Comparison of ENCODE assay signal across 8 mouse cellular contexts in genomic region chr1:156752020-156752724, GRCm38 (mm10). TPM values are rescaled to one million over a fixed set of nuclear protein-coding genes. Genes with fewer than 3 reads are reported as not detected.
DNase-seq lines count a peak whose midpoint lies in the region; ATAC-seq and TF ChIP-seq lines count a peak whose summit lies in the region.

No protein-coding gene starts in this region.

- H3K36me3 ChIP-seq in MEL (ENCODE audit: control insufficient read depth in 1 of 2, insufficient read depth in 2 of 2, low read length in 2 of 2): no peaks in the 10 kb centered on the region
- H3K36me3 ChIP-seq in forebrain, embryonic 15.5 days: no peaks in the 10 kb centered on the region
- H3K36me3 ChIP-seq in lung, postnatal 0 days (ENCODE audit: insufficient read depth, low read length): no peaks in the 10 kb centered on the region

- H3K4me1 ChIP-seq in MEL (ENCODE audit: control insufficient read depth in 1 of 2, insufficient read depth in 2 of 2, low read length in 2 of 2): peaks cover 0 to 6% of the 10 kb centered on the region in 2 experiments; a peak in 1 of 4 replicates
- peaks cover 26% of the 10 kb centered on the region for H3K4me1 ChIP-seq in forebrain, embryonic 15.5 days
- peaks cover 2% of the 10 kb centered on the region; the same call in 1 of the 2 replicates for H3K4me1 ChIP-seq in lung, postnatal 0 days (ENCODE audit: insufficient read depth, low read depth, low read length)

- peak; percentile 59 for TF ChIP-seq RAD21 in MEL (IDR thresholded peaks at IDR 0.05; ENCODE audit: low read depth, low read length)

- H3K9me3 ChIP-seq in MEL (replicated peaks; ENCODE audit: insufficient read depth, low read length): no peaks in the 10 kb centered on the region
- no peaks in the 10 kb centered on the region for H3K9me3 ChIP-seq in forebrain, embryonic 15.5 days
- H3K9me3 ChIP-seq in lung, postnatal 0 days (ENCODE audit: low read length): no peaks in the 10 kb centered on the region

- no peaks in the 10 kb centered on the region for H3K79me2 ChIP-seq in MEL (ENCODE audit: control insufficient read depth, insufficient read depth, low read length, poor library complexity)

- ATAC-seq in forebrain, embryonic 15.5 days (replicated peaks): peak; percentile 78
- peak; percentile 79 to 80 for ATAC-seq in hematopoietic stem cell, adult 5-6 weeks (replicated peaks in 1 of 2; ENCODE audit: insufficient read depth in 1 of 2, low FRiP score in 2 of 2, low TSS enrichment in 1 of 2, low read depth in 1 of 2, poor library complexity in 2 of 2, severe bottlenecking in 2 of 2)
- ATAC-seq in lung, postnatal 0 days: peak; percentile 83

- TF ChIP-seq POLR2A in MEL (IDR thresholded peaks at IDR 0.05; ENCODE audit: control insufficient read depth in 1 of 2, insufficient read depth in 1 of 2, low read depth in 1 of 2, low read length in 2 of 2, poor library complexity in 1 of 2): no peak

- no peaks in the 10 kb centered on the region for H3K27me3 ChIP-seq in MEL (ENCODE audit: control insufficient read depth in 1 of 2, insufficient read depth in 2 of 2, low read length in 2 of 2)
- H3K27me3 ChIP-seq in forebrain, embryonic 15.5 days: no peaks in the 10 kb centered on the region
- no peaks in the 10 kb centered on the region for H3K27me3 ChIP-seq in lung, postnatal 0 days (replicated peaks; ENCODE audit: insufficient read depth, low read length)

- peak; percentile 93 for DNase-seq in MEL (ENCODE audit: low read depth, low spot score)
- DNase-seq in cerebellum, adult 11-12 months: peak; percentile 10
- DNase-seq in layer of hippocampus, adult 8-10 months (ENCODE audit: low spot score in 2 of 2): peak; percentile 33 to 62
- DNase-seq in lung, postnatal 0 days (ENCODE audit: low spot score): peak; percentile 83
- peak; percentile 69 for DNase-seq in ovary, postnatal 10 days (ENCODE audit: low spot score)
- DNase-seq in thymus, postnatal 10 days (ENCODE audit: low spot score in 2 of 2): peak; percentile 71 to 88

- peak; percentile 83 to 87 (median 85) for TF ChIP-seq CTCF in MEL (IDR thresholded peaks at IDR 0.05 in 2 of 3, conservative IDR thresholded peaks at IDR 0.05 in 1 of 3; ENCODE audit: control insufficient read depth in 1 of 3, insufficient read depth in 1 of 3, low read depth in 2 of 3, low read length in 3 of 3, poor library complexity in 1 of 3, severe bottlenecking in 1 of 3)
- TF ChIP-seq CTCF in lung, postnatal 0 days (IDR thresholded peaks at IDR 0.05): peak; percentile 91

- H3K27ac ChIP-seq in MEL (ENCODE audit: control insufficient read depth, low read depth, low read length): no peak overlapping the region
- H3K27ac ChIP-seq in forebrain, embryonic 15.5 days (replicated peaks): no peak overlapping the region
- no peak overlapping the region for H3K27ac ChIP-seq in lung, postnatal 0 days (ENCODE audit: low read length)

- peak overlapping the region; percentile 23 for H3K4me2 ChIP-seq in forebrain, embryonic 15.5 days (replicated peaks)
- peak overlapping the region; percentile 44 for H3K4me2 ChIP-seq in lung, postnatal 0 days (replicated peaks; ENCODE audit: low read depth, low read length)

- H3K4me3 ChIP-seq in MEL (ENCODE audit: control insufficient read depth in 1 of 2, insufficient read depth in 1 of 2, low read depth in 2 of 2, low read length in 2 of 2): peak overlapping the region; percentile 51 to 67
- 0 out of 2 replicates have a peak overlapping the region, but pooled peaks have one; percentile 1 for H3K4me3 ChIP-seq in forebrain, embryonic 15.5 days
- peak overlapping the region; percentile 21 for H3K4me3 ChIP-seq in lung, postnatal 0 days (ENCODE audit: low read depth, low read length)

- TF ChIP-seq EP300 in MEL (IDR thresholded peaks at IDR 0.05; ENCODE audit: low read depth in 1 of 2, low read length in 2 of 2): no peak
- TF ChIP-seq EP300 in lung, postnatal 0 days (IDR thresholded peaks at IDR 0.05): no peak

- 11% methylated on average over 21 of the region's 21 CpGs for WGBS in forebrain, embryonic 15.5 days
- 14% methylated on average over 21 of the region's 21 CpGs for WGBS in lung, postnatal 0 days

- H3K9ac ChIP-seq in MEL (ENCODE audit: control insufficient read depth, low read depth, low read length, poor library complexity, severe bottlenecking): peak overlapping the region; percentile 52
- peak overlapping the region; percentile 10; the same call in 1 of the 2 replicates for H3K9ac ChIP-seq in forebrain, embryonic 15.5 days (replicated peaks)
- H3K9ac ChIP-seq in lung, postnatal 0 days (replicated peaks; ENCODE audit: low read depth): no peak overlapping the region

TF ChIP-seq in MEL, 35 proteins besides CTCF, POLR2A, EP300 and RAD21:
- peak; percentile 57 for TF ChIP-seq TBP (IDR thresholded peaks at IDR 0.05; ENCODE audit: low read depth, low read length)
- TF ChIP-seq SMC3 (IDR thresholded peaks at IDR 0.05; ENCODE audit: low read depth, low read length): peak; percentile 84
- TF ChIP-seq MAZ (IDR thresholded peaks at IDR 0.05; ENCODE audit: low read depth, low read length): 0 out of 2 replicates have a peak, but pooled peaks have one; percentile 56
- TF ChIP-seq NELFE (IDR thresholded peaks at IDR 0.05; ENCODE audit: low read depth, low read length): no peak
- TF ChIP-seq ZC3H11A (IDR thresholded peaks at IDR 0.05; ENCODE audit: low read depth, low read length): peak; percentile 47
- no peak for TF ChIP-seq ZMIZ1 (IDR thresholded peaks at IDR 0.05; ENCODE audit: low read depth, low read length)

RNA-seq across cellular contexts. Expression of gene Fam20b, which starts 33.3 kb away (rescaled TPM):
- 19.4 and 19.6 TPM in 2 replicates for total RNA-seq in MEL (2012; rRNA removed)
- 10 to 100 TPM in 1 of 2 experiments, not detected in 1; 22.0 TPM for polyA plus RNA-seq in MEL (2012; ENCODE audit: insufficient read depth in 1 of 2, insufficient read length in 2 of 2, low read depth in 1 of 2, low replicate concordance in 2 of 2, missing spikeins in 1 of 2)
- 26.2 and 27.8 TPM in 2 replicates for polyA plus RNA-seq in forebrain, embryonic 15.5 days (2015; fragmentation: Nextera tagmentation; extraction: Ambion mirVana)
- total RNA-seq in hematopoietic stem cell, adult 5-6 weeks (2017): 41.6 and 43.4 TPM in 2 replicates
- 10 to 100 TPM; 70.3 to 84.4 (median 79.3) TPM for total RNA-seq in layer of hippocampus, adult 8-10 months (2022)
- 15.3 and 16.4 TPM in 2 replicates for polyA plus RNA-seq in lung, postnatal 0 days (2015; fragmentation: Nextera tagmentation; extraction: Ambion mirVana)

Comparison
In these comparisons a context has a peak if more than half of its experiments do, and no peak if none do; other contexts are left out.
1. DNase-seq: peak in every context shown above with its lines; median percentile 93 in MEL; 83 in lung, postnatal 0 days; 80 in thymus, postnatal 10 days; 69 in ovary, postnatal 10 days; 48 in layer of hippocampus, adult 8-10 months; 10 in cerebellum, adult 11-12 months.
2. H3K4me3 ChIP-seq: peak in every context shown above with its lines; median percentile 59 in MEL; 21 in lung, postnatal 0 days; 1 in forebrain, embryonic 15.5 days.